Mouse (Mus musculus) bone marrow macrophage, adult 2 months (primary cell): Measurements from ENCODE around the gene Ppp1r16b. TPM values are rescaled to one million over a fixed set of nuclear protein-coding genes. Genes with fewer than 3 reads are reported as not detected.

Experiments used
- H3K27ac ChIP-seq: 2 replicates; pipeline ENCODE4 v1.5.1; 2012; ENCODE audit warnings: low read depth, low read length; ENCODE audit not compliant: insufficient read depth
- H3K4me1 ChIP-seq: 2 replicates; pipeline ENCODE4 v1.6.1; 2012; ENCODE audit warnings: low read length; ENCODE audit not compliant: control insufficient read depth, insufficient read depth
- H3K4me3 ChIP-seq: 2 replicates; pipeline ENCODE4 v1.5.1; 2012; ENCODE audit warnings: mild to moderate bottlenecking, low read length, moderate library complexity; ENCODE audit not compliant: insufficient read depth
- CTCF ChIP-seq: IDR thresholded peaks from 2 replicates; pipeline ENCODE4 v1.5.1; 2012; ENCODE audit warnings: low read depth, mild to moderate bottlenecking, low read length, moderate library complexity
- POLR2A ChIP-seq: IDR thresholded peaks from 2 replicates; pipeline ENCODE4 v1.6.1; 2012; ENCODE audit warnings: mild to moderate bottlenecking, low read depth, low read length, borderline replicate concordance
- polyA plus RNA-seq: library from polyadenylated mRNA; stranded (reverse); fragments of >200 nt; gene quantifications from 2 replicates; pipeline ENCODE4 v1.2.4, GENCODE M21; 2012; ENCODE audit not compliant: missing spikeins, insufficient read depth, insufficient read length

Gene Ppp1r16b
- polyA plus RNA-seq, 1 experiment, result not detected

DNA sequence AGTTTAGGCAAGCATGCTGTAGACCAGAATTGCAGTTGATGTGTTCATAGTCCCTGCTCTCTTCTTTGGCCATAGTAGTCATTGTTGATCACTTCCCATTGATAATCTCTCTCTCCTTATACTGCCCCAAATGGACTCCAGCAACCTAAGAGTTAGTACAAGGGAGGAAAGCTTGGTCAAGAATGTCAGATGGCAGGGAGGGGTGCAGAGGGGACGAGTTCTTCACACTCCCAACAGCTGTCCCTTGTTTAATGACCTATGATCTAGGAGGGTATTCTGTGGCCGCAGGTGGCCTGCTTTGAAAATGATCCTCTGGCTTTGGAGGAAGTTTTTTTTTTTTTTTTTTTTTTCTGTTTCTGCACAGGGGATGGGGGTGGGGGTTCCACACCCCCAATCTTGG lies 21.2 kb downstream of the Ppp1r16b start:
- Histone ChIP-seq H3K27ac (no peak overlapping the region), H3K4me3 (no peak overlapping the region), H3K4me1 (0 out of 2 replicates have a peak, but pooled peaks cover 3% of the 10 kb centered on the region)
- TF ChIP-seq POLR2A (no peak), CTCF (no peak)

DNA sequence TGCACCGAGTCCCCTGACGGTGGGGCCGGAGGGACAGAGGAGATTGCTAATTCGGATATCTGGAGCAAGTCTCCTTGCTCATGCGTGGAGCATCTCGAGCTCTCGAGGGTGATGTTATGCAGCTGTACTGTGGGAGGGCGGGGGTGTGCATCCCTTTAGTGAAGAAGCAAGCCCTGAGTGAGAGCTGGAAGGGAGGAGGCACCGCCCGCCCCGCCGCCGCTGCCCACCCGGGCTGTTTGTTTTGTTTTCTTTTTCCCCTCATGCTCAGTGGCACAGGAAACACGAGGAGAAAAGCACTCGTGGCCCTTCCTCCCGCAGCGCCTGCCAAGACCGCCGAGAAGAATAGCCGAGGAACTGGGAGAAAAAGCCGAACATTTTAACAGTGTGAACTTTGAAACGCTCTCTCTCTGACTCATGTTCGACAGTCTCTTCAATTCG lies 22.6 kb downstream of the Ppp1r16b start:
- Histone ChIP-seq H3K4me3 (no peak overlapping the region), H3K4me1 (no peaks in the 10 kb centered on the region), H3K27ac (no peak overlapping the region)
- TF ChIP-seq CTCF (no peak), POLR2A (no peak)

DNA sequence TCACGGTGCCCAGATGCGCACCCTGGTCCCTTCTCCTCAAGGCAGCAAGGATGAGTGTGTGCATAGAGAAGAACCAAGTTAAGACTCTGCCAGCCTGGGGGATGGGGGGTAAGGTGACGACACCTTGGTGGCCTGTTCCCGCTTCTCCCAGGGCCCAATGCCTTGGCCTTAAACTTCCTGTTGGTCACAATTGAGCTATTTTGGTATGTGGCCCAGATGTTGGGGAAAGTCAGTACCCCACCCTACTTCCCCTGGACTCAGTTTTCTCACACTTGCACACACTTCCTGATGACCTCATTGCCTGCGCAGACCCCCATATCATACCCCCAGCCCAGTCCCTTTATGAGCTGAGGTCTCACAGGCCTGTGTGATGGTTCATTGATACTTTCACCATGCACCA lies 23.9 kb downstream of the Ppp1r16b start:
- no peak overlapping the region for H3K4me3 ChIP-seq
- H3K4me1 ChIP-seq, result no peaks in the 10 kb centered on the region
- TF ChIP-seq POLR2A (no peak), CTCF (no peak)
- H3K27ac ChIP-seq, result no peak overlapping the region

DNA sequence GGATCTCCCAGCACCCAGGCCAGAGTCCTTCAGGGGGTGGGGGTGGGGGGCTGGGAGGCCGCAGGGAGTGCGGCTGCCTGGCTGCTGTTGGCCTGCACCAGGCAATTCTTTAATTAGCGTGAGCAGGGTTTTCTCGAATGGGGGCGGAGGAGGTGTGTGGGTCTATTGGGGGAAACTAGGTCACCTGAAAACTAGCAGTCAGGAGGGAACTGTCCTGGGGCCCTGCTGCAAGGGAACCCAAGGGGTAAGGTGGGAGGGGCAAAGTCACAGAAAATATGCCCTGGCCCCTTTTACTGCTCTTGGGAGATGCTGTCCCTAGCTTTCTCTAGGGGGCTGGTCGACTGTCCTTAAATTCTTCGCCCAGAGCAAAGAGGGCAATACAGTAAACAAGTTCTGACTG lies 24.4 kb downstream of the Ppp1r16b start:
- Histone ChIP-seq H3K4me3 (no peak overlapping the region), H3K27ac (no peak overlapping the region), H3K4me1 (no peaks in the 10 kb centered on the region)
- TF ChIP-seq POLR2A (no peak), CTCF (no peak)

DNA sequence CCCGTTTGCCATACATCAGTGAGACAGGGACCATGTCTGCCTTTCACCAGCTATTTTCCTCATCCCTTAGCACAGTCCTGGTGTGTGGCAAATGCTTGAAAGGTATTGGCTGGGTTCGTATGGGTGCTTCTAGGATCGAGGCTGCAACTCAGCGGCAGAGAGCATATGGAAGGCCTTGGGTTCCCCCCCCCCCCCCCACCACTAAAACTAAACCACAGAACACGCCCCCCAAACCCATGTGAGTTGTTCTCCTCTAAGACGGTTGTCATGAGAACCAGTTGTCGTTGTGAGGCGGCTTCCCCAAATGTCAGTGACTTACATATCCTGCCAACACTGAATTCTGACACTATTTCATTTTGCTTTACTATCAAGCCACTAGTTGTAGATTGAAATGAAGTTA lies 24.9 kb downstream of the Ppp1r16b start:
- H3K27ac ChIP-seq, result no peak overlapping the region
- H3K4me3 ChIP-seq, result no peak overlapping the region
- TF ChIP-seq CTCF (no peak), POLR2A (no peak)
- no peaks in the 10 kb centered on the region for H3K4me1 ChIP-seq

DNA sequence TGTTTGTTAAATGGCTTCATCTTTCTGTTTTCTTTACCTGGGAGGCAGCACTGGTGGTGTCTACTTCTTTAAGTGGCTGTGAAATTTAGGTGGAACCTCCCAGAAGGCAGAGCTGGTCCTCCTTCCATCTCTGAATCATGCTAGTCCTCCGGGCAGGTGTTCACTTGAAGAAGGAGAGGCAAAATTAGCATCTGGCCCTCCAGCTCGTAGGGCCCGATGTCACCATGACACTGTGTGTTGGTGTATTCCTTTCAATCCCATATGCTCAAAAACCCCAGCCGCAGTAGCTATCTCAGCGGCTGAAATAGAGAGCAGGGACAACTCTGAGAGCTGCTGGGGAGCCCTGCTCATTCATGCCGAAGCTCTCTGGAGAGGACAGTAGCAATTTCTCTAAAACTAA lies 27.0 kb downstream of the Ppp1r16b start:
- no peak overlapping the region for H3K4me3 ChIP-seq
- H3K27ac ChIP-seq, result no peak overlapping the region
- H3K4me1 ChIP-seq, result no peaks in the 10 kb centered on the region
- TF ChIP-seq CTCF, result no peak
- no peak for TF ChIP-seq POLR2A

DNA sequence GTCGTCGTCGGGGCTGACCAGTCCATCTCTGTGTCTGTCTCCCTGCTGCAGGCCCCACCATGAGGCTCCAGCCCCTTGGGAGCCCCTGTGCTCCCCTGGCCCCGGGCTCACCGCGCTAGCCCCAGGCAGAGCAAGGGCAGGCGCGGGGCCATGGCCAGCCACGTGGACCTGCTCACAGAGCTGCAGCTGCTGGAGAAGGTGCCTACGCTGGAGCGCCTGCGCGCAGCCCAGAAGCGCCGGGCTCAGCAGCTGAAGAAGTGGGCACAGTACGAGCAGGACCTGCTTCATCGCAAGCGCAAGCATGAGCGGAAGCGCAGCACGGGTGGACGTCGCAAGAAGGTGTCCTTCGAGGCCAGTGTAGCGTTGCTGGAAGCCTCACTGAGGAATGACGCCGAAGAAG lies 30.6 kb downstream of the Ppp1r16b start:
- TF ChIP-seq POLR2A (no peak), CTCF (no peak)
- Histone ChIP-seq H3K4me3 (no peak overlapping the region), H3K4me1 (no peaks in the 10 kb centered on the region), H3K27ac (no peak overlapping the region)

DNA sequence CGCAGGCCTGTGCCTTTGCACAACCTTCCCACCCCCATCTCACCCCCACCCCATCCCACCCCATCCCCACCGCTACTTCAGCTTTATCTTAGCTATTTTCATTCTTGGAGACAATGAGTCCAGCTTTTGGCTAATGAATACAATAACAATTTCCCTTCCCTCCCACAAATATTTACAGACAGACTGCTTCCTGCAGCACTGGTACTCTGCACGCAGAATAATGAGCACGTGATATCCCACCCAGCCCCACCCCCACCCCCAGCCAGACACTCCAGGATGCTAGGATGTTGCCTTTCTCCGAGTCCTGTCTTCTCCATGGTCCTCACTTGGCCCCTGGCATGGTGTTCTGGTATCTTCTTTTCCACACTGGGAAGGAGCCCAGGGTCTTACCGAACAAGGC lies 31.3 kb downstream of the Ppp1r16b start:
- H3K27ac ChIP-seq, result no peak overlapping the region
- no peak overlapping the region for H3K4me3 ChIP-seq
- TF ChIP-seq POLR2A (no peak), CTCF (no peak)
- no peaks in the 10 kb centered on the region for H3K4me1 ChIP-seq

DNA sequence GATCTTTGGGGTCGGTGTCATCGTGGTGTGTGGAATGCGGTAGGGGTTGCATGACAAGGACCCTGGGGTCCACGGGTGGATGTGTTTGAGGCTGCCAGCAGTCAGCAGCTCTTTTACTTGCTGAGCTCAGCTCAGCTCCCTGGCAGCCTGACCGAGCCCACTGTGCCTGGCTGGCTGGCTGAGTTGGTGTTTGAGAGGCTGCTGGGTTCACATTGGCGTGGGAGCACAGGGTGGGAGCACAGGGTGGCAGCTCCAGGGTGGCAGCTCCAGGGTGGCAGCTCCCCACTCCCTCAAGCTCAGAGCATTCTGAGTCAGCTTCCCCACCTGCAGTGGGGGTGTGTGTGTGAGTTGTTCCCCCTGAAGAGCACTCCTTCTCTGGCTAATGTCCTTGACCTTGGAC lies 34.7 kb downstream of the Ppp1r16b start:
- Histone ChIP-seq H3K4me1 (no peaks in the 10 kb centered on the region), H3K4me3 (no peak overlapping the region), H3K27ac (no peak overlapping the region)
- TF ChIP-seq POLR2A (no peak), CTCF (no peak)

DNA sequence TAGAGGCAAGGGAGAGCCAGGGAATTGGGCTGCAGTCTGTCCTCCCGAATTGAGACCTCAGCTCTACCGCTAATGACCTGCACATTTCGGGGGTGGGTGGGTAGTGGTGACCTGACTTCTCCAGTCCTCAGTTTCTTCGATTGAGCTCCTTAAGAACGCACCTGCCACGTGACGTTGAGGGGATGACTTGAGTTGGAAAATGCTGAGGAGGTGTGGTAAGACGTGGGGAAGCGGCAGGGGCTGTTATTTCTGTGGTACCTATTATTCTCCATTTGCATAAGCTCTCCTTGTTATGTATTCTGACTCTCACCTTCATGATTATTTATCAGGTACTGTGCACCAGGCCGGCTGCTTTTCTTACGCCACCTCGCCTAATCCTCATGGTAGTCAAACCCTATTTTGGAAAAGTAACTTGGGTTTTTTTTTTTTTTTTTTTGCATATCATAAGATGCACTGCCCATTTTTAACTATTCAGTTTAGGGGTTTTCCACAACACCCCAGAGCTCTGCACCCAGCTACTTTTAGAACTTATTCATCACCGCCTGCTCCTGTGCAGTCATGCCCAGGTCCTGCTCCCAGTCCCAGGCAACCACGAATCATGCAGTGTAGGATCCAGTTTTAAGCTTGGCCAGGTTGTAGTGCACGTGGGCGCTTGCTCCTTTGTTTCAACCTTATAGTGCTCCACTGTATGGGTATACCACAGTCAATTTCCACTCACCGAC lies 35.5 kb downstream of the Ppp1r16b start:
- no peak for TF ChIP-seq POLR2A
- no peak for TF ChIP-seq CTCF
- H3K4me1 ChIP-seq, result no peaks in the 10 kb centered on the region
- no peak overlapping the region for H3K27ac ChIP-seq
- H3K4me3 ChIP-seq, result no peak overlapping the region

DNA sequence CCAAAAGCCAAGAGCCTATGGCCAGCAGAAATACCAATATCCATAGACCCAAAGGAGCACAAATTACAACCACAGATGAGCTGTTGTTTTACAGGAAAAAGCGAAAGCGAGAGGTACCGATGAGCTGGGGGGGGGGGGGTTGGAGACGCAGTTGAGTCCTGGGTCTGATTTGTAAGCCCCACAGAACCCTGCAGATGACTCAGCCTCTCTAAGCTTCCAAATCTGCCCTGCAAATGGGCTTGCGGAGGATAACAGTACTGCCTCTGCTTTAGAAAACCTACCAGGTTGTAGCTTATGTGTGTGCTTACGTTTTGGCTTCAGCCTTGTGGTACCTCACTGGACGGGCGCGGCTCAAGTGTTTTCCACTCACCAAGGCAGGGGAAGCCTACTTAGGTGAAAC lies 36.3 kb downstream of the Ppp1r16b start:
- H3K27ac ChIP-seq, result no peak overlapping the region
- H3K4me1 ChIP-seq, result no peaks in the 10 kb centered on the region
- TF ChIP-seq POLR2A, result no peak
- TF ChIP-seq CTCF, result no peak

More for the DNA sequence above, 36.3 kb downstream of the Ppp1r16b start:
- H3K4me3 ChIP-seq, result no peak overlapping the region
